Mouse (Mus musculus) E14TG2a.4 (cell line): ENCODE results near the gene Sh2b3.

Experiments
- CTCF ChIP-seq: conservative IDR thresholded peaks from 2 replicates; pipeline ENCODE4 v1.5.1; 2014; ENCODE audit warnings: low read length
- POU5F1 ChIP-seq: IDR thresholded peaks from 2 replicates; pipeline ENCODE4 v1.6.1; 2014; ENCODE audit warnings: low read length, borderline replicate concordance

- TF ChIP-seq CTCF (no peak), POU5F1 (no peak)
Measured at GRCm38 (mm10) chr5:121834991-121835747, 2.3 kb downstream of the Sh2b3 start.
